Mouse (Mus musculus) small intestine, adult 2 months (tissue): ENCODE measurements around the gene Lemd1.

ENCODE experiments used
- CTCF ChIP-seq: fragments of 200-500 bp; IDR thresholded peaks from 2 replicates; pipeline ENCODE4 v1.5.1; 2012; ENCODE audit warnings: low read depth, mild to moderate bottlenecking, control low read depth, inconsistent platforms, low read length, moderate library complexity, mixed read lengths; ENCODE audit not compliant: insufficient replicate concordance, insufficient read length; ENCODE audit errors: extremely low read depth
- POLR2A ChIP-seq: fragments of 200-500 bp; IDR thresholded peaks from 2 replicates; pipeline ENCODE4 v1.6.1; 2012; ENCODE audit warnings: low read depth, mild to moderate bottlenecking, control low read depth, inconsistent platforms, low read length, moderate library complexity

GRCm38 (mm10) chr1:132155737-132156136 is 35.5 kb upstream of the Lemd1 start:
- TF ChIP-seq CTCF: peak; percentile 94
- no peak for TF ChIP-seq POLR2A
